Comparison of ENCODE assay signal across 13 mouse cellular contexts in genomic region chr10:68356521-68356920, GRCm38 (mm10).
DNase-seq lines count a peak whose midpoint lies in the region; ATAC-seq and TF ChIP-seq lines count a peak whose summit lies in the region.
"Had no signal": no experiment of that assay in that cellular context is flagged by ENCODE, and none has a peak within 500 bp of the region (broad histone marks: within the 10 kb centered on the region; RNA-seq: fewer than 3 reads in every experiment).

No protein-coding gene starts in this region.

- 84% methylated on average over 5 of the region's 5 CpGs for WGBS in hindbrain, embryonic 14.5 days
- 76% methylated on average over 5 of the region's 5 CpGs for WGBS in hindbrain, embryonic 16.5 days
- 74% methylated on average over 5 of the region's 5 CpGs for WGBS in lung, postnatal 0 days
- 68% methylated on average over 5 of the region's 5 CpGs for WGBS in limb, embryonic 10.5 days
- 90% methylated on average over 5 of the region's 5 CpGs for WGBS in midbrain, embryonic 16.5 days

- no peak for TF ChIP-seq CTCF in lung, postnatal 0 days (IDR thresholded peaks at IDR 0.05)

- H3K9ac ChIP-seq in hindbrain, embryonic 14.5 days: no peak overlapping the region
- H3K9ac ChIP-seq in hindbrain, embryonic 16.5 days (ENCODE audit: low read depth, low read length): no peak overlapping the region
- no peak overlapping the region for H3K9ac ChIP-seq in lung, postnatal 0 days (replicated peaks; ENCODE audit: low read depth)
- no peak overlapping the region for H3K9ac ChIP-seq in midbrain, embryonic 16.5 days (ENCODE audit: low read depth, low read length)
- H3K9ac ChIP-seq: heart, embryonic 13.5 days; liver, embryonic 12.5 days had no signal

- no peak for ATAC-seq in hindbrain, embryonic 14.5 days (ENCODE audit: low FRiP score)
- no peak for ATAC-seq in hindbrain, embryonic 16.5 days
- ATAC-seq in lung, postnatal 0 days: no peak
- ATAC-seq in midbrain, embryonic 16.5 days: no peak
- ATAC-seq: liver, embryonic 12.5 days had no signal

- no peak overlapping the region for H3K4me3 ChIP-seq in hindbrain, embryonic 14.5 days (replicated peaks; ENCODE audit: low read length)
- H3K4me3 ChIP-seq in hindbrain, embryonic 16.5 days (ENCODE audit: low read length): no peak overlapping the region
- H3K4me3 ChIP-seq in lung, postnatal 0 days (ENCODE audit: low read depth, low read length): no peak overlapping the region
- H3K4me3 ChIP-seq in limb, embryonic 10.5 days: no peak overlapping the region
- H3K4me3 ChIP-seq in midbrain, embryonic 16.5 days (ENCODE audit: low read depth, low read length): no peak overlapping the region
- H3K4me3 ChIP-seq: heart, embryonic 13.5 days; hindbrain, embryonic 10.5 days; liver, embryonic 12.5 days had no signal

- H3K27me3 ChIP-seq in hindbrain, embryonic 14.5 days (ENCODE audit: control insufficient read depth, insufficient read depth, low read length): no peaks in the 10 kb centered on the region
- H3K27me3 ChIP-seq in hindbrain, embryonic 16.5 days (replicated peaks; ENCODE audit: control insufficient read depth, insufficient read depth, low read length): no peaks in the 10 kb centered on the region
- no peaks in the 10 kb centered on the region for H3K27me3 ChIP-seq in lung, postnatal 0 days (replicated peaks; ENCODE audit: insufficient read depth, low read length)
- H3K27me3 ChIP-seq in limb, embryonic 10.5 days (ENCODE audit: low read depth, poor library complexity, severe bottlenecking): no peaks in the 10 kb centered on the region
- H3K27me3 ChIP-seq in midbrain, embryonic 16.5 days (ENCODE audit: control insufficient read depth, insufficient read depth, low read depth, low read length): no peaks in the 10 kb centered on the region
- H3K27me3 ChIP-seq: heart, embryonic 13.5 days; liver, embryonic 12.5 days had no signal

- H3K4me1 ChIP-seq in hindbrain, embryonic 14.5 days (replicated peaks; ENCODE audit: control insufficient read depth, insufficient read depth, low read length): peaks cover 16% of the 10 kb centered on the region
- no peaks in the 10 kb centered on the region; the same call in 1 of the 2 replicates for H3K4me1 ChIP-seq in hindbrain, embryonic 16.5 days (ENCODE audit: control insufficient read depth, insufficient read depth, low read depth, low read length)
- no peaks in the 10 kb centered on the region; the same call in 1 of the 2 replicates for H3K4me1 ChIP-seq in lung, postnatal 0 days (ENCODE audit: insufficient read depth, low read depth, low read length)
- H3K4me1 ChIP-seq in limb, embryonic 10.5 days: peaks cover 54% of the 10 kb centered on the region
- peaks cover 9% of the 10 kb centered on the region; the same call in 1 of the 2 replicates for H3K4me1 ChIP-seq in midbrain, embryonic 16.5 days (ENCODE audit: control insufficient read depth, insufficient read depth, low read length)
- H3K4me1 ChIP-seq: liver, embryonic 12.5 days had no signal

- no peak overlapping the region for H3K4me2 ChIP-seq in hindbrain, embryonic 14.5 days (replicated peaks)
- H3K4me2 ChIP-seq in hindbrain, embryonic 16.5 days (ENCODE audit: low read length): no peak overlapping the region
- H3K4me2 ChIP-seq in lung, postnatal 0 days (replicated peaks; ENCODE audit: low read depth, low read length): no peak overlapping the region
- no peak overlapping the region for H3K4me2 ChIP-seq in midbrain, embryonic 16.5 days (ENCODE audit: low read length)
- H3K4me2 ChIP-seq: liver, embryonic 12.5 days had no signal

- DNase-seq in hindbrain, embryonic 14.5 days (ENCODE audit: low spot score): peak; percentile 29
- no peak for DNase-seq in lung, postnatal 0 days (ENCODE audit: low spot score)
- DNase-seq in lung, postnatal 25 days (ENCODE audit: low spot score): no peak
- no peak for DNase-seq in limb, embryonic 10.5 days (ENCODE audit: low spot score)
- no peak for DNase-seq in adrenal gland, adult 18-20 months (ENCODE audit: low spot score in 2 of 2)
- DNase-seq: adrenal gland, adult 8-10 months; cerebellum, adult 18-20 months; thymus, postnatal 36 days had no signal

- TF ChIP-seq EP300 in lung, postnatal 0 days (IDR thresholded peaks at IDR 0.05): no peak

- H3K27ac ChIP-seq in hindbrain, embryonic 14.5 days: peak overlapping the region; percentile 65
- H3K27ac ChIP-seq in hindbrain, embryonic 16.5 days (ENCODE audit: low read depth, low read length): no peak overlapping the region
- peak overlapping the region; percentile 62 for H3K27ac ChIP-seq in lung, postnatal 0 days (ENCODE audit: low read length)
- peak overlapping the region; percentile 83 for H3K27ac ChIP-seq in limb, embryonic 10.5 days
- H3K27ac ChIP-seq in midbrain, embryonic 16.5 days (ENCODE audit: low read length): no peak overlapping the region
- H3K27ac ChIP-seq: liver, embryonic 12.5 days had no signal

- H3K9me3 ChIP-seq in hindbrain, embryonic 14.5 days (ENCODE audit: control insufficient read depth, low read length): no peaks in the 10 kb centered on the region
- no peaks in the 10 kb centered on the region for H3K9me3 ChIP-seq in hindbrain, embryonic 16.5 days (ENCODE audit: control insufficient read depth, low read length)
- H3K9me3 ChIP-seq in lung, postnatal 0 days (ENCODE audit: low read length): no peaks in the 10 kb centered on the region
- H3K9me3 ChIP-seq in limb, embryonic 10.5 days (replicated peaks): no peaks in the 10 kb centered on the region; the same call in 1 of the 2 replicates
- no peaks in the 10 kb centered on the region for H3K9me3 ChIP-seq in midbrain, embryonic 16.5 days (replicated peaks; ENCODE audit: control insufficient read depth, low read length, poor library complexity, severe bottlenecking)
- H3K9me3 ChIP-seq: heart, embryonic 13.5 days; hindbrain, embryonic 10.5 days; liver, embryonic 12.5 days had no signal

- H3K36me3 ChIP-seq in hindbrain, embryonic 14.5 days (replicated peaks; ENCODE audit: control insufficient read depth, insufficient read depth): no peaks in the 10 kb centered on the region
- no peaks in the 10 kb centered on the region for H3K36me3 ChIP-seq in hindbrain, embryonic 16.5 days (ENCODE audit: control insufficient read depth, insufficient read depth, low read length)
- no peaks in the 10 kb centered on the region for H3K36me3 ChIP-seq in lung, postnatal 0 days (ENCODE audit: insufficient read depth, low read length)
- H3K36me3 ChIP-seq in limb, embryonic 10.5 days: no peaks in the 10 kb centered on the region
- no peaks in the 10 kb centered on the region for H3K36me3 ChIP-seq in midbrain, embryonic 16.5 days (ENCODE audit: control insufficient read depth, insufficient read depth, low read length)
- H3K36me3 ChIP-seq: heart, embryonic 13.5 days; hindbrain, embryonic 10.5 days; liver, embryonic 12.5 days had no signal

Comparison
In these comparisons a context has a peak if more than half of its experiments do, and no peak if none do; other contexts are left out.
1. H3K27ac ChIP-seq: peak in hindbrain, embryonic 14.5 days (single experiment), lung, postnatal 0 days (single experiment) and limb, embryonic 10.5 days (single experiment); none in hindbrain, embryonic 16.5 days (single experiment) and midbrain, embryonic 16.5 days (single experiment).